Mouse (Mus musculus) CH12.LX (cell line): ENCODE measurements around the gene Gatad2a. TPM values are rescaled to one million over a fixed set of nuclear protein-coding genes. Genes with fewer than 3 reads are reported as not detected.

Experiments used
- DNase-seq: peaks from one replicate; pipeline ENCODE4 v3.0.0-alpha.2; 2013; ENCODE audit errors: extremely low read depth
- H3K27ac ChIP-seq: 2 replicates; pipeline ENCODE4 v1.5.1; 2012; ENCODE audit warnings: low read depth, mild to moderate bottlenecking, control low read depth, moderate library complexity; ENCODE audit not compliant: insufficient read depth
- H3K27me3 ChIP-seq: replicated peaks from 2 replicates; pipeline ENCODE3; 2012; ENCODE audit warnings: inconsistent platforms
- H3K36me3 ChIP-seq, 2 experiments: replicated peaks in 1 of 2; 2 replicates each; pipeline versions ENCODE3 to v1.6.1; 2012; ENCODE audit warnings: inconsistent platforms in 1 of 2, low read length in 1 of 2, mild to moderate bottlenecking in 1 of 2, mixed read lengths in 1 of 2, moderate library complexity in 1 of 2; ENCODE audit not compliant: control insufficient read depth in 1 of 2, insufficient read depth in 1 of 2
- H3K4me1 ChIP-seq, 2 experiments: 2 replicates each; pipeline ENCODE4 v1.6.1; 2012; ENCODE audit warnings: inconsistent platforms in 1 of 2, moderate library complexity in 1 of 2; ENCODE audit not compliant: insufficient read depth in 2 of 2, control insufficient read depth in 1 of 2
- H3K4me2 ChIP-seq: 2 replicates; pipeline ENCODE4 v1.6.1; 2012; ENCODE audit warnings: low read depth, mild to moderate bottlenecking, control low read depth; ENCODE audit not compliant: poor library complexity, insufficient read depth, severe bottlenecking
- H3K4me3 ChIP-seq, 3 experiments: fragments of 150-350 bp in 1 of 3; sonication (generic) in 1 of 3; replicated peaks in 1 of 3; 2 replicates each; pipeline versions ENCODE3 to v1.5.1; 2011 to 2012; ENCODE audit warnings: low read depth in 2 of 3, low read length in 2 of 3, mild to moderate bottlenecking in 2 of 3, moderate library complexity in 2 of 3, control low read depth in 1 of 3, improper control_type of control experiment in 1 of 3, inconsistent platforms in 1 of 3, mixed read lengths in 1 of 3; ENCODE audit not compliant: poor library complexity in 1 of 3
- H3K79me2 ChIP-seq: replicated peaks from 2 replicates; pipeline ENCODE4 v1.6.1; 2012; ENCODE audit warnings: mild to moderate bottlenecking, moderate library complexity; ENCODE audit not compliant: control insufficient read depth, poor library complexity, insufficient read depth, severe bottlenecking; ENCODE audit errors: extremely low read depth
- H3K9ac ChIP-seq: 2 replicates; pipeline ENCODE4 v1.6.1; 2012; ENCODE audit warnings: low read depth, mild to moderate bottlenecking, control low read depth, moderate library complexity; ENCODE audit not compliant: insufficient read depth
- H3K9me3 ChIP-seq: replicated peaks from 2 replicates; pipeline ENCODE3; 2012; ENCODE audit warnings: low read length, inconsistent platforms, mixed read lengths
- BHLHE40 ChIP-seq: IDR thresholded peaks from 2 replicates; pipeline ENCODE4 v1.6.1; 2011; ENCODE audit warnings: mild to moderate bottlenecking, low read depth, low read length, improper control_type of control experiment
- CHD1 ChIP-seq: IDR thresholded peaks from 2 replicates; pipeline ENCODE4 v1.6.1; 2012; ENCODE audit warnings: low read depth, low read length, improper control_type of control experiment, inconsistent platforms
- CHD2 ChIP-seq: IDR thresholded peaks from 2 replicates; pipeline ENCODE4 v1.6.1; 2011; ENCODE audit warnings: low read length, improper control_type of control experiment
- CTCF ChIP-seq, 2 experiments: IDR thresholded peaks in 1 of 2; conservative IDR thresholded peaks in 1 of 2; 2 replicates each; pipeline ENCODE4 v1.5.1; 2011 to 2012; ENCODE audit warnings: low read depth in 2 of 2, low read length in 2 of 2, improper control_type of control experiment in 1 of 2, inconsistent platforms in 1 of 2, mild to moderate bottlenecking in 1 of 2, moderate library complexity in 1 of 2
- E2F4 ChIP-seq: IDR thresholded peaks from 2 replicates; pipeline ENCODE4 v1.6.1; 2011; ENCODE audit warnings: low read depth, low read length, improper control_type of control experiment; ENCODE audit not compliant: insufficient replicate concordance
- ELF1 ChIP-seq: IDR thresholded peaks from 2 replicates; pipeline ENCODE4 v1.6.1; 2014; ENCODE audit warnings: low read depth, mild to moderate bottlenecking, inconsistent platforms, low read length, improper control_type of control experiment
- EP300 ChIP-seq: IDR thresholded peaks from 2 replicates; pipeline ENCODE4 v1.6.1; 2011; ENCODE audit warnings: low read length, improper control_type of control experiment
- ETS1 ChIP-seq: conservative IDR thresholded peaks from 2 replicates; pipeline ENCODE4 v1.6.1; 2012; ENCODE audit warnings: low read depth, mild to moderate bottlenecking, inconsistent platforms, low read length, improper control_type of control experiment, moderate library complexity
- GABPA ChIP-seq: IDR thresholded peaks from 2 replicates; pipeline ENCODE4 v1.6.1; 2012; ENCODE audit warnings: low read depth, low read length, improper control_type of control experiment, inconsistent platforms; ENCODE audit not compliant: insufficient replicate concordance
- HCFC1 ChIP-seq: IDR thresholded peaks from 2 replicates; pipeline ENCODE4 v1.6.1; 2012; ENCODE audit warnings: low read depth, mild to moderate bottlenecking, inconsistent platforms, low read length, improper control_type of control experiment
- IRF4 ChIP-seq: IDR thresholded peaks from 2 replicates; pipeline ENCODE4 v1.6.1; 2014; ENCODE audit warnings: low read depth, mild to moderate bottlenecking, inconsistent platforms, low read length, improper control_type of control experiment
- JUN ChIP-seq: IDR thresholded peaks from 2 replicates; pipeline ENCODE4 v1.6.1; 2011; ENCODE audit warnings: low read depth, mild to moderate bottlenecking, low read length, improper control_type of control experiment, moderate library complexity; ENCODE audit not compliant: insufficient read depth
- JUND ChIP-seq: conservative IDR thresholded peaks from 2 replicates; pipeline ENCODE4 v1.6.1; 2011; ENCODE audit warnings: low read depth, low read length, improper control_type of control experiment
- KAT2A ChIP-seq: IDR thresholded peaks from 2 replicates; pipeline ENCODE4 v1.6.1; 2012; ENCODE audit warnings: low read length, improper control_type of control experiment, inconsistent platforms; ENCODE audit not compliant: insufficient replicate concordance
- MAFK ChIP-seq: IDR thresholded peaks from 2 replicates; pipeline ENCODE4 v1.6.1; 2011; ENCODE audit warnings: low read length, improper control_type of control experiment; ENCODE audit not compliant: insufficient replicate concordance
- MAX ChIP-seq: IDR thresholded peaks from 2 replicates; pipeline ENCODE4 v1.6.1; 2011; ENCODE audit warnings: low read length, improper control_type of control experiment
- MAZ ChIP-seq: IDR thresholded peaks from 2 replicates; pipeline ENCODE4 v1.6.1; 2012; ENCODE audit warnings: low read depth, mild to moderate bottlenecking, inconsistent platforms, low read length, improper control_type of control experiment, moderate library complexity
- MEF2A ChIP-seq: IDR thresholded peaks from 2 replicates; pipeline ENCODE4 v1.6.1; 2014; ENCODE audit warnings: low read depth, mild to moderate bottlenecking, inconsistent platforms, low read length, improper control_type of control experiment, borderline replicate concordance
- MXI1 ChIP-seq: IDR thresholded peaks from 2 replicates; pipeline ENCODE4 v1.6.1; 2011; ENCODE audit warnings: mild to moderate bottlenecking, low read depth, low read length, improper control_type of control experiment
- MYC ChIP-seq: IDR thresholded peaks from 2 replicates; pipeline ENCODE4 v1.6.1; 2011; ENCODE audit warnings: low read depth, mild to moderate bottlenecking, improper control_type of control experiment, low read length
- NELFE ChIP-seq: IDR thresholded peaks from 2 replicates; pipeline ENCODE4 v1.6.1; 2011; ENCODE audit warnings: low read depth, low read length, improper control_type of control experiment
- NRF1 ChIP-seq: IDR thresholded peaks from 2 replicates; pipeline ENCODE4 v1.6.1; 2014; ENCODE audit warnings: low read depth, mild to moderate bottlenecking, inconsistent platforms, low read length, improper control_type of control experiment, moderate library complexity
- PAX5 ChIP-seq: IDR thresholded peaks from 2 replicates; pipeline ENCODE4 v1.6.1; 2012; ENCODE audit warnings: low read length, inconsistent platforms, mixed read lengths
- POLR2A ChIP-seq: IDR thresholded peaks from 2 replicates; pipeline ENCODE4 v1.6.1; 2011; ENCODE audit warnings: low read depth, mild to moderate bottlenecking, improper control_type of control experiment, low read length
- POLR2AphosphoS2 ChIP-seq: IDR thresholded peaks from 2 replicates; pipeline ENCODE4 v1.6.1; 2011; ENCODE audit warnings: low read depth, low read length, improper control_type of control experiment
- RAD21 ChIP-seq: IDR thresholded peaks from 2 replicates; pipeline ENCODE4 v1.6.1; 2011; ENCODE audit warnings: low read depth, mild to moderate bottlenecking, low read length, improper control_type of control experiment, moderate library complexity
- RCOR1 ChIP-seq: conservative IDR thresholded peaks from 2 replicates; pipeline ENCODE4 v1.6.1; 2012; ENCODE audit warnings: low read depth, mild to moderate bottlenecking, inconsistent platforms, low read length, improper control_type of control experiment
- SIN3A ChIP-seq: IDR thresholded peaks from 2 replicates; pipeline ENCODE4 v1.6.1; 2012; ENCODE audit warnings: low read length, improper control_type of control experiment, inconsistent platforms
- SMC3 ChIP-seq: IDR thresholded peaks from 2 replicates; pipeline ENCODE4 v1.6.1; 2011; ENCODE audit warnings: low read depth, low read length, improper control_type of control experiment
- TBP ChIP-seq: conservative IDR thresholded peaks from 2 replicates; pipeline ENCODE4 v1.6.1; 2011; ENCODE audit warnings: low read depth, low read length, improper control_type of control experiment
- TCF12 ChIP-seq: IDR thresholded peaks from 2 replicates; pipeline ENCODE4 v1.6.1; 2014; ENCODE audit warnings: low read depth, mild to moderate bottlenecking, inconsistent platforms, low read length, improper control_type of control experiment
- UBTF ChIP-seq: IDR thresholded peaks from 2 replicates; pipeline ENCODE4 v1.6.1; 2012; ENCODE audit warnings: low read depth, mild to moderate bottlenecking, inconsistent platforms, low read length, improper control_type of control experiment, moderate library complexity
- USF1 ChIP-seq: IDR thresholded peaks from 2 replicates; pipeline ENCODE4 v1.6.1; 2014; ENCODE audit warnings: low read depth, mild to moderate bottlenecking, inconsistent platforms, low read length, improper control_type of control experiment
- USF2 ChIP-seq: conservative IDR thresholded peaks from 2 replicates; pipeline ENCODE4 v1.6.1; 2011; ENCODE audit warnings: low read depth, low read length, improper control_type of control experiment
- ZC3H11A ChIP-seq: IDR thresholded peaks from 2 replicates; pipeline ENCODE4 v1.6.1; 2012; ENCODE audit warnings: low read depth, mild to moderate bottlenecking, inconsistent platforms, low read length, improper control_type of control experiment
- ZKSCAN1 ChIP-seq: IDR thresholded peaks from 2 replicates; pipeline ENCODE4 v1.6.1; 2012; ENCODE audit warnings: low read depth, inconsistent platforms, low read length, improper control_type of control experiment, borderline replicate concordance
- ZMIZ1 ChIP-seq: IDR thresholded peaks from 2 replicates; pipeline ENCODE4 v1.6.1; 2012; ENCODE audit warnings: low read depth, mild to moderate bottlenecking, inconsistent platforms, low read length, improper control_type of control experiment
- ZNF384 ChIP-seq: IDR thresholded peaks from 2 replicates; pipeline ENCODE4 v1.6.1; 2012; ENCODE audit warnings: low read depth, low read length, improper control_type of control experiment, inconsistent platforms
- dilution Hi-C: fragments of 300-500 bp; cut with MboI; formaldehyde crosslinking; loops from 2 replicates; pipeline ENCODE4 v1.14.3; 2020; ENCODE audit warnings: low sequenced_read_pairs; ENCODE audit not compliant: extremely low pct_unique_long_range_greater_than_20kb, extremely low pct_ligation_motif_present
- in situ Hi-C: fragments of 300-500 bp; cut with MboI; formaldehyde crosslinking; loops from 3 replicates; pipeline ENCODE4 v1.14.3; 2019; ENCODE audit warnings: low sequenced_read_pairs, low pct_ligation_motif_present, low pct_unique_long_range_greater_than_20kb, mixed read lengths
- polyA plus RNA-seq: library from polyadenylated mRNA; unstranded; fragments of >175 nt; gene quantifications from 2 replicates; pipeline ENCODE4 v1.2.1, GENCODE M21; 2012; ENCODE audit warnings: low read depth; ENCODE audit not compliant: insufficient read length
- total RNA-seq, 2 experiments: library from RNA; depleted of rRNA; stranded (reverse); fragments of 300-350 nt in 1 of 2; fragments of >200 nt in 1 of 2; gene quantifications; 2 replicates each; pipeline ENCODE4 v1.2.3; 2012 to 2014

Gatad2a gene
- total and polyA plus RNA-seq, 3 experiments, result 35.7 to 95.1 (median 70.8) TPM

GRCm38 (mm10) chr8:69919876-69920662 is 76.1 kb downstream of the Gatad2a start:
- peak overlapping the region in 2 of 3 experiments; percentile 12 to 26 for H3K4me3 ChIP-seq
- DNase-seq, result peak; percentile 99
- peak overlapping the region; percentile 84 for H3K4me2 ChIP-seq

DNA sequence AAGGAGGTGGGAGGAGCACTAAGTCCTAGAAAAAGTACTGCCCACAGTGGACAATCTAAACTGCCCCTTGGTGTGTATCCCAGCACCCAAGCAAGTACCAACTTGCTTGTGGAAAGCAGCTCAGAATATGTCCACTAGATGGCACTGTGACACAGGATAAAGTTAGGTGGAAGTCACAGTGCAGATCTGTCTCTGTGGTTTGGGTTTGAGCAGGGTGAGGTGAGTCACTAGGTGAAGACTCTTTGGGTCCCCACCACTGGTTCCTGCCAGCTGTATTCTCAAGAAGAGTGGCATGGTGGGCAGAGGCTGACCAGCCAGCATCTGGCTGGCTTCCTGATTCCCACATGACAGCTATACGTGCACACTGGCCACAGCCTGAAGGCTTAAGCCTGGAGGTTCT is 77.2 kb downstream of the Gatad2a start:
- H3K27ac ChIP-seq, result peak overlapping the region; percentile 59
- TF ChIP-seq UBTF (no peak), ZKSCAN1 (no peak), RCOR1 (no peak), ZC3H11A (peak; percentile 64), NRF1 (no peak), MXI1 (no peak), EP300 (peak; percentile 77), JUN (peak; percentile 48; the same call in 1 of the 2 replicates), ETS1 (peak; percentile 85), POLR2A (0 out of 2 replicates have a peak, but pooled peaks have one; percentile 29), GABPA (no peak), CHD1 (no peak), MAZ (peak; percentile 60; the same call in 1 of the 2 replicates), MYC (peak; percentile 71; the same call in 1 of the 2 replicates), KAT2A (no peak)

More at GRCm38 (mm10) chr8:69919876-69920662, 76.1 kb downstream of the Gatad2a start:
- TF ChIP-seq ZKSCAN1 (no peak), RCOR1 (peak; percentile 93), ZMIZ1 (no peak), JUN (peak; percentile 99), TCF12 (peak; percentile 83), E2F4 (no peak), TBP (peak; percentile 84), CHD1 (no peak), USF1 (peak; percentile 98), ETS1 (peak; percentile 97), CTCF (conservative IDR thresholded peaks at IDR 0.05 in 1 of 2, IDR thresholded peaks at IDR 0.05 in 1 of 2; ENCODE audit: low read depth in 2 of 2, low read length in 2 of 2) (no peak), POLR2AphosphoS2 (no peak), UBTF (no peak), KAT2A (no peak), JUND (peak; percentile 97), EP300 (peak; percentile 93), MYC (peak; percentile 70), RAD21 (no peak), SMC3 (no peak), MAZ (peak; percentile 79; the same call in 1 of the 2 replicates), HCFC1 (peak; percentile 64), MXI1 (peak; percentile 90), PAX5 (no peak), USF2 (peak; percentile 99), NELFE (no peak), CHD2 (peak; percentile 67; the same call in 1 of the 2 replicates), MAFK (no peak), ZC3H11A (peak; percentile 94), SIN3A (peak; percentile 95), MAX (peak; percentile 97), IRF4 (peak; percentile 100), BHLHE40 (peak; percentile 97), ELF1 (peak; percentile 86), GABPA (no peak), ZNF384 (no peak), MEF2A (peak; percentile 94), NRF1 (peak; percentile 76), POLR2A (peak; percentile 47; the same call in 1 of the 2 replicates)
- dilution Hi-C loops (no loop called here), in situ Hi-C loops (loop anchor here (5.0 kb wide), 1 partner anchor 82 kb away; no protein-coding TSS in a partner anchor)
- Histone ChIP-seq H3K27me3 (no peaks in the 10 kb centered on the region), H3K79me2 (peaks cover 14% of the 10 kb centered on the region), H3K4me1 (peaks cover 28 to 52% of the 10 kb centered on the region in 2 experiments), H3K27ac (peak overlapping the region; percentile 98), H3K36me3 (peaks cover 31 to 75% of the 10 kb centered on the region in 2 experiments), H3K9me3 (no peaks in the 10 kb centered on the region), H3K9ac (peak overlapping the region; percentile 83)

More for the DNA sequence above, 77.2 kb downstream of the Gatad2a start:
- H3K9me3 ChIP-seq, result no peaks in the 10 kb centered on the region
- in situ Hi-C loops (no loop called here), dilution Hi-C loops (no loop called here)
- peak; percentile 95 for DNase-seq
- no peak overlapping the region for H3K9ac ChIP-seq
- peaks cover 12% of the 10 kb centered on the region for H3K79me2 ChIP-seq
- H3K27me3 ChIP-seq, result no peaks in the 10 kb centered on the region
- H3K36me3 ChIP-seq, result peaks cover 39 to 78% of the 10 kb centered on the region in 2 experiments
- peaks cover 28 to 52% of the 10 kb centered on the region in 2 experiments for H3K4me1 ChIP-seq
- peak overlapping the region; percentile 84 for H3K4me2 ChIP-seq
- no peak overlapping the region for H3K4me3 ChIP-seq
